Mouse (Mus musculus) MEL (cell line): ENCODE measurements at regions not wholly inside any gene's neighbourhood (a gene's known extent, or its start where the extent isn't known, plus 50 kb on each side); places are given as distances from the start of the nearest gene placed in this dataset.

Experiments
- DNase-seq: peaks from one replicate; pipeline ENCODE4 v3.0.0; 2011; ENCODE audit warnings: low read depth, low spot score
- H3K27ac ChIP-seq: 2 replicates; pipeline ENCODE4 v1.5.1; 2012; ENCODE audit warnings: low read depth, mild to moderate bottlenecking, control low read depth, low read length, moderate library complexity; ENCODE audit not compliant: control insufficient read depth
- H3K27me3 ChIP-seq, 2 experiments: fragments of 150-350 bp in 1 of 2; sonication (generic) in 1 of 2; 2 replicates each; pipeline ENCODE4 v1.6.1; 2012; ENCODE audit warnings: low read length in 2 of 2, mild to moderate bottlenecking in 2 of 2, improper control_type of control experiment in 1 of 2, moderate library complexity in 1 of 2; ENCODE audit not compliant: insufficient read depth in 2 of 2, control insufficient read depth in 1 of 2
- H3K36me3 ChIP-seq, 2 experiments: 2 replicates each; pipeline ENCODE4 v1.6.1; 2012 to 2014; ENCODE audit warnings: low read length in 2 of 2, improper control_type of control experiment in 1 of 2, inconsistent platforms in 1 of 2, mild to moderate bottlenecking in 1 of 2; ENCODE audit not compliant: insufficient read depth in 2 of 2, control insufficient read depth in 1 of 2
- H3K4me1 ChIP-seq, 2 experiments: fragments of 150-350 bp in 1 of 2; sonication (generic) in 1 of 2; 2 replicates each; pipeline ENCODE4 v1.6.1; 2012; ENCODE audit warnings: low read length in 2 of 2, improper control_type of control experiment in 1 of 2, mild to moderate bottlenecking in 1 of 2; ENCODE audit not compliant: insufficient read depth in 2 of 2, control insufficient read depth in 1 of 2
- H3K4me3 ChIP-seq, 2 experiments: fragments of 150-350 bp in 1 of 2; sonication (generic) in 1 of 2; 2 replicates each; pipeline ENCODE4 v1.5.1; 2012; ENCODE audit warnings: low read depth in 2 of 2, low read length in 2 of 2, mild to moderate bottlenecking in 2 of 2, moderate library complexity in 2 of 2, control low read depth in 1 of 2, improper control_type of control experiment in 1 of 2; ENCODE audit not compliant: control insufficient read depth in 1 of 2, insufficient read depth in 1 of 2
- H3K79me2 ChIP-seq: 2 replicates; pipeline ENCODE4 v1.6.1; 2012; ENCODE audit warnings: mild to moderate bottlenecking, low read length, moderate library complexity; ENCODE audit not compliant: control insufficient read depth, poor library complexity, insufficient read depth
- H3K9ac ChIP-seq: 2 replicates; pipeline ENCODE4 v1.6.1; 2012; ENCODE audit warnings: low read depth, mild to moderate bottlenecking, control low read depth, low read length, moderate library complexity; ENCODE audit not compliant: control insufficient read depth, poor library complexity, severe bottlenecking
- H3K9me3 ChIP-seq: fragments of 150-350 bp; sonication (generic); replicated peaks from 2 replicates; pipeline ENCODE4 v1.6.1; 2012; ENCODE audit warnings: mild to moderate bottlenecking, low read length, improper control_type of control experiment, moderate library complexity; ENCODE audit not compliant: insufficient read depth
- CHD1 ChIP-seq: IDR thresholded peaks from 2 replicates; pipeline ENCODE4 v1.6.1; 2012; ENCODE audit warnings: low read depth, mild to moderate bottlenecking, inconsistent platforms, low read length, improper control_type of control experiment
- CHD2 ChIP-seq: IDR thresholded peaks from 2 replicates; pipeline ENCODE4 v1.6.1; 2011; ENCODE audit warnings: low read length, improper control_type of control experiment
- CTCF ChIP-seq, 3 experiments: IDR thresholded peaks in 2 of 3; conservative IDR thresholded peaks in 1 of 3; 2 replicates each; pipeline ENCODE4 v1.5.1; 2011 to 2012; ENCODE audit warnings: low read length in 3 of 3, low read depth in 2 of 3, mild to moderate bottlenecking in 2 of 3, improper control_type of control experiment in 1 of 3, inconsistent platforms in 1 of 3, mixed read lengths in 1 of 3, moderate library complexity in 1 of 3; ENCODE audit not compliant: control insufficient read depth in 1 of 3, insufficient read depth in 1 of 3, poor library complexity in 1 of 3, severe bottlenecking in 1 of 3
- ELF1 ChIP-seq: IDR thresholded peaks from 2 replicates; pipeline ENCODE4 v1.6.1; 2014; ENCODE audit warnings: low read depth, mild to moderate bottlenecking, inconsistent platforms, low read length, improper control_type of control experiment, moderate library complexity
- ETS1 ChIP-seq: IDR thresholded peaks from 2 replicates; pipeline ENCODE4 v1.6.1; 2012; ENCODE audit warnings: low read depth, mild to moderate bottlenecking, inconsistent platforms, low read length, improper control_type of control experiment, moderate library complexity
- GATA1 ChIP-seq: IDR thresholded peaks from 2 replicates; pipeline ENCODE4 v1.6.1; 2011; ENCODE audit warnings: low read depth, low read length, improper control_type of control experiment
- HCFC1 ChIP-seq: IDR thresholded peaks from 2 replicates; pipeline ENCODE4 v1.6.1; 2012; ENCODE audit warnings: low read depth, mild to moderate bottlenecking, inconsistent platforms, low read length, improper control_type of control experiment, moderate library complexity
- KAT2A ChIP-seq: conservative IDR thresholded peaks from 2 replicates; pipeline ENCODE4 v1.6.1; 2012; ENCODE audit warnings: low read depth, low read length, improper control_type of control experiment, inconsistent platforms
- MAX ChIP-seq: IDR thresholded peaks from 2 replicates; pipeline ENCODE4 v1.6.1; 2011; ENCODE audit warnings: low read length, improper control_type of control experiment
- MAZ ChIP-seq: IDR thresholded peaks from 2 replicates; pipeline ENCODE4 v1.6.1; 2012; ENCODE audit warnings: low read depth, mild to moderate bottlenecking, inconsistent platforms, low read length, improper control_type of control experiment
- MXI1 ChIP-seq: IDR thresholded peaks from 2 replicates; pipeline ENCODE4 v1.6.1; 2011; ENCODE audit warnings: mild to moderate bottlenecking, low read depth, low read length, improper control_type of control experiment
- NELFE ChIP-seq: IDR thresholded peaks from 2 replicates; pipeline ENCODE4 v1.6.1; 2011; ENCODE audit warnings: low read depth, low read length, improper control_type of control experiment
- RAD21 ChIP-seq: IDR thresholded peaks from 2 replicates; pipeline ENCODE4 v1.6.1; 2011; ENCODE audit warnings: mild to moderate bottlenecking, low read depth, low read length, improper control_type of control experiment
- RCOR1 ChIP-seq: IDR thresholded peaks from 2 replicates; pipeline ENCODE4 v1.6.1; 2012; ENCODE audit warnings: low read depth, mild to moderate bottlenecking, inconsistent platforms, low read length, improper control_type of control experiment
- TBP ChIP-seq: IDR thresholded peaks from 2 replicates; pipeline ENCODE4 v1.8.0; 2011; ENCODE audit warnings: low read depth, low read length, improper control_type of control experiment
- UBTF ChIP-seq: IDR thresholded peaks from 2 replicates; pipeline ENCODE4 v1.6.1; 2012; ENCODE audit warnings: low read depth, mild to moderate bottlenecking, inconsistent platforms, low read length, improper control_type of control experiment, moderate library complexity, borderline replicate concordance; ENCODE audit not compliant: insufficient read depth
- USF2 ChIP-seq, 2 experiments: IDR thresholded peaks; 2 replicates each; pipeline ENCODE4 v1.6.1; 2011 to 2012; ENCODE audit warnings: improper control_type of control experiment in 2 of 2, low read length in 2 of 2, borderline replicate concordance in 1 of 2, inconsistent platforms in 1 of 2, low read depth in 1 of 2, mild to moderate bottlenecking in 1 of 2; ENCODE audit not compliant: insufficient read depth in 1 of 2
- ZC3H11A ChIP-seq: IDR thresholded peaks from 2 replicates; pipeline ENCODE4 v1.6.1; 2012; ENCODE audit warnings: low read depth, mild to moderate bottlenecking, inconsistent platforms, low read length, improper control_type of control experiment
- ZKSCAN1 ChIP-seq: IDR thresholded peaks from 2 replicates; pipeline ENCODE4 v1.6.1; 2012; ENCODE audit warnings: low read depth, mild to moderate bottlenecking, inconsistent platforms, low read length, improper control_type of control experiment, moderate library complexity
- ZNF384 ChIP-seq: IDR thresholded peaks from 2 replicates; pipeline ENCODE4 v1.6.1; 2012; ENCODE audit warnings: low read depth, mild to moderate bottlenecking, inconsistent platforms, low read length, improper control_type of control experiment

GRCm38 (mm10) chr1:75997222-75997621 lies 451.2 kb downstream of the Slc4a3 start:
- no peaks in the 10 kb centered on the region for H3K27me3 ChIP-seq
- H3K79me2 ChIP-seq = no peaks in the 10 kb centered on the region
- no peaks in the 10 kb centered on the region for H3K9me3 ChIP-seq
- TF ChIP-seq HCFC1 = no peak
- TF ChIP-seq ZC3H11A = no peak
- no peak for TF ChIP-seq TBP
- no peak for TF ChIP-seq MXI1
- TF ChIP-seq ETS1 = no peak
- TF ChIP-seq MAX = no peak
- TF ChIP-seq CTCF (IDR thresholded peaks at IDR 0.05 in 2 of 3, conservative IDR thresholded peaks at IDR 0.05 in 1 of 3; ENCODE audit: control insufficient read depth in 1 of 3, insufficient read depth in 1 of 3, low read depth in 2 of 3, low read length in 3 of 3, poor library complexity in 1 of 3, severe bottlenecking in 1 of 3) = no peak
- TF ChIP-seq GATA1 = no peak
- TF ChIP-seq CHD1 = no peak
- no peak for TF ChIP-seq NELFE
- no peak for TF ChIP-seq ZKSCAN1
- TF ChIP-seq ZNF384 = no peak
- no peak for TF ChIP-seq CHD2
- H3K27ac ChIP-seq = no peak overlapping the region
- H3K36me3 ChIP-seq = no peaks in the 10 kb centered on the region
- no peak overlapping the region for H3K4me3 ChIP-seq
- H3K4me1 ChIP-seq = no peaks in the 10 kb centered on the region
- no peak for DNase-seq
- H3K9ac ChIP-seq = no peak overlapping the region

- DNase-seq = no peak
- Histone ChIP-seq H3K4me1 (no peaks in the 10 kb centered on the region), H3K36me3 (no peaks in the 10 kb centered on the region), H3K9ac (no peak overlapping the region), H3K79me2 (no peaks in the 10 kb centered on the region), H3K9me3 (no peaks in the 10 kb centered on the region), H3K27me3 (no peaks in the 10 kb centered on the region), H3K27ac (no peak overlapping the region), H3K4me3 (no peak overlapping the region)
- TF ChIP-seq MAZ (no peak), KAT2A (no peak), RAD21 (no peak), UBTF (no peak), ELF1 (no peak), USF2 (IDR thresholded peaks at IDR 0.05; ENCODE audit: borderline replicate concordance in 1 of 2, insufficient read depth in 1 of 2, low read depth in 1 of 2, low read length in 2 of 2) (no peak), RCOR1 (no peak)
Measured at GRCm38 (mm10) chr1:76001124-76001523, 455.1 kb downstream of the Slc4a3 start.
